Mouse (Mus musculus): ENCODE results near the gene Coro1c. TPM values are rescaled to one million over a fixed set of nuclear protein-coding genes. Genes with fewer than 3 reads are reported as not detected.

Coro1c gene
- total and polyA plus RNA-seq, 2 experiments from 2014 or later, result 167 to 178 TPM

- no peak for TF ChIP-seq CTCF (IDR thresholded peaks at IDR 0.05; ENCODE audit: low read depth)
- 89% methylated on average over 8 of the region's 8 CpGs for WGBS
- ATAC-seq (no peak), DNase-seq (no peak)
- Histone ChIP-seq H3K9ac (no peak overlapping the region), H3K27ac (ENCODE audit: low read depth, low read length) (no peak overlapping the region), H3K27me3 (ENCODE audit: insufficient read depth, low read length) (no peaks in the 10 kb centered on the region), H3K4me2 (ENCODE audit: low read depth) (no peak overlapping the region), H3K4me3 (ENCODE audit: low read depth, low read length) (no peak overlapping the region), H3K36me3 (ENCODE audit: insufficient read depth) (peaks cover 54% of the 10 kb centered on the region), H3K9me3 (ENCODE audit: low read length) (no peaks in the 10 kb centered on the region), H3K4me1 (ENCODE audit: insufficient read depth) (no peaks in the 10 kb centered on the region)
Observed at GRCm38 (mm10) chr5:113850680-113851230, 57.8 kb downstream of the Coro1c start.

DNA sequence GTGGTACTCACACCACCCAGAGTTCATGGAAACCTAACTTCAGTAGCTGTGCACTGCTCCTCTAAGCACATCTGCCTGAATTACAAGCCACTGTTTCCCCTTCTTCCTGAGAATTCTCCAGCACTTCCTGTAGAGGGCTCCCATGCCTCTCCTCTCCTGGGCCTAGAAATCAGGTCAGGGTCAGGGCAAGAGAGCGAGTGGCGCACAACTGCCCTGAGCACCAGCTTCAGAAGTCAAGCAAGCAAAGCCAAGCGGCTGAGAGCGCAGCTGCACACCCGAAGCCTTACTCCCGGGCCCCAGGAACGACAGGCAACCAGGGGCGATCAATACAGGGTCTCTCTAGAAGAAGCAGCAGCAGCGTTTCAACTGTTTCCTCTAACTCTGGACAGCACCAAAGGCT, 60.9 kb downstream of the Coro1c start:
- Histone ChIP-seq H3K4me2 (ENCODE audit: low read depth) (no peak overlapping the region), H3K4me1 (ENCODE audit: insufficient read depth) (no peaks in the 10 kb centered on the region), H3K9ac (no peak overlapping the region), H3K4me3 (ENCODE audit: low read depth, low read length) (no peak overlapping the region), H3K27me3 (ENCODE audit: insufficient read depth, low read length) (no peaks in the 10 kb centered on the region), H3K9me3 (ENCODE audit: low read length) (no peaks in the 10 kb centered on the region), H3K36me3 (ENCODE audit: insufficient read depth) (peaks cover 83% of the 10 kb centered on the region), H3K27ac (ENCODE audit: low read depth, low read length) (no peak overlapping the region)
- ATAC-seq, result no peak
- no peak for DNase-seq
- no peak for TF ChIP-seq CTCF (IDR thresholded peaks at IDR 0.05; ENCODE audit: low read depth)
- WGBS, result 89% methylated on average over 9 of the region's 9 CpGs

DNA sequence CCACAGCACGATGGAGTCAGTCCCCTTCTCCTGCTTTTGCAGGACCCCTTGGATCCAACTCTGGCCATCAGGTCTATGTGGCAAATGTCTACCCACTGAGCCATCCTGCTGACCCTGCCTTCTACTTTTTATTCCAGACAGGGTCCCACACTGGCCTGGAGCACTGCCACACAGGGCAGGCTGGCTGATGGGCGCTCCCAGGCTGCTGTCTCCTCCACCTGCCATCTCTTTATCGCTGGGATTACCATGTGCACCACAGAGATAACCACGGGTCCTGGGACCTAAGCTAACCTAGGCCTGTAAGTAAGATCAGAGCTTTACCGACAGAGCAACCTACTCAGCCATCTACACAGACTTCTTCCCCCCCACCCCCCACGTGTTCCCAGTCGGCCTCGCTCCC, 61.9 kb downstream of the Coro1c start:
- no peaks in the 10 kb centered on the region for H3K4me1 ChIP-seq (ENCODE audit: insufficient read depth)
- H3K27ac ChIP-seq (ENCODE audit: low read depth, low read length), result no peak overlapping the region
- no peak overlapping the region for H3K4me3 ChIP-seq (ENCODE audit: low read depth, low read length)
- H3K27me3 ChIP-seq (ENCODE audit: insufficient read depth, low read length), result no peaks in the 10 kb centered on the region
- 89% methylated on average over 8 of the region's 8 CpGs for WGBS
- no peak for TF ChIP-seq CTCF (IDR thresholded peaks at IDR 0.05; ENCODE audit: low read depth)
- ATAC-seq (no peak), DNase-seq (no peak)
- H3K9me3 ChIP-seq (ENCODE audit: low read length), result no peaks in the 10 kb centered on the region
- no peak overlapping the region for H3K9ac ChIP-seq
- no peak overlapping the region for H3K4me2 ChIP-seq (ENCODE audit: low read depth)
- H3K36me3 ChIP-seq (ENCODE audit: insufficient read depth), result peaks cover 88% of the 10 kb centered on the region

DNA sequence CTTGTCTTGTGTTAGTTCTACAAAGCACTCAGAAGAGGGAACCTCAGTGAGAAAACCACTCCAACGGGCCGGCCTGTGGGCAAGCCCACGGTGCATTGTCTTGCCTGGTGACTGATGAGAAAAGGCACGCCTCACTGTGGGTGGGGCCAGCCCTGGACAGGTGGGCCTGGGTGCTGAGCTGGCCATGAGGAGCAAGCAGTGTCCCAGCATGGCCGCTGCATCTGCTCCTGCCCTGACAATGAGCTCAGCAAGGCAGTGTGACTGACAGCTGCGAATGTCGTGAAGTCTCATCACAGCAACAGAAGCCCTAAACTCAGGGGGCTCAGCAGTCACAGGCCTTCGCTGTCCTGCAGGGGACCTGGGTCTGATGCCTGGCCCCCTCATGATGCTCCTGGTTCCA, 62.9 kb downstream of the Coro1c start:
- H3K4me3 ChIP-seq (ENCODE audit: low read depth, low read length), result no peak overlapping the region
- no peaks in the 10 kb centered on the region for H3K27me3 ChIP-seq (ENCODE audit: insufficient read depth, low read length)
- H3K9me3 ChIP-seq (ENCODE audit: low read length), result no peaks in the 10 kb centered on the region
- H3K27ac ChIP-seq (ENCODE audit: low read depth, low read length), result no peak overlapping the region
- H3K9ac ChIP-seq, result no peak overlapping the region
- peaks cover 82% of the 10 kb centered on the region for H3K36me3 ChIP-seq (ENCODE audit: insufficient read depth)
- no peak overlapping the region for H3K4me2 ChIP-seq (ENCODE audit: low read depth)
- 90% methylated on average over 8 of the region's 8 CpGs for WGBS
- TF ChIP-seq CTCF (IDR thresholded peaks at IDR 0.05; ENCODE audit: low read depth), result no peak
- ATAC-seq (no peak), DNase-seq (no peak)
- H3K4me1 ChIP-seq (ENCODE audit: insufficient read depth), result no peaks in the 10 kb centered on the region

GRCm38 (mm10) chr5:113844721-113845120, 63.8 kb downstream of the Coro1c start:
- no peaks in the 10 kb centered on the region for H3K27me3 ChIP-seq (ENCODE audit: insufficient read depth, low read length)
- peaks cover 73% of the 10 kb centered on the region for H3K36me3 ChIP-seq (ENCODE audit: insufficient read depth)
- H3K4me2 ChIP-seq (ENCODE audit: low read depth), result no peak overlapping the region
- H3K9me3 ChIP-seq (ENCODE audit: low read length), result no peaks in the 10 kb centered on the region
- ATAC-seq, result peak; percentile 72
- no peak overlapping the region for H3K9ac ChIP-seq
- WGBS, result 67% methylated on average over 7 of the region's 7 CpGs
- peak; percentile 69 for DNase-seq
- H3K27ac ChIP-seq (ENCODE audit: low read depth, low read length), result peak overlapping the region; percentile 15; the same call in 1 of the 2 replicates
- no peak overlapping the region for H3K4me3 ChIP-seq (ENCODE audit: low read depth, low read length)
- TF ChIP-seq CTCF (IDR thresholded peaks at IDR 0.05; ENCODE audit: low read depth), result peak; percentile 76
- no peaks in the 10 kb centered on the region for H3K4me1 ChIP-seq (ENCODE audit: insufficient read depth)

DNA sequence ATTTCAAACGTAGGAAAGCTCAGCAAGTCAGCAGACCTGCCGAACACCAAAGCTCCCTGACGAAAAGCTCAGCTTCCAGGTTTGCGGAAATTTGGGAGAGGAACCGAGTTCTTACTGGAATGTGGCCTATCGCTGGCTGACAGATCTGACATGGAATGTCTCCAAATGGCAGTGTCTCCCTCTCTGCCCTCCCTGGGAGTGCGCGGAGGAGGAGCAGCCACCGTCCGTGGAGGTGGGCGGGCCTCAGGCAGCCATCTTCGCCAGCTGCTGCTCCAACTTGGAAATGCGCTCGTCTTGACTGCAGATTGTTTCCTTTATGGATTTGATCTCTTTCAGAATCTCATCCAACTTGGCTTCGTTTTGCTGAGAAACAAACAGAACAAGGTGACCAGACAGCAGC, 64.5 kb downstream of the Coro1c start:
- Histone ChIP-seq H3K36me3 (ENCODE audit: insufficient read depth) (peaks cover 68% of the 10 kb centered on the region), H3K4me1 (ENCODE audit: insufficient read depth) (no peaks in the 10 kb centered on the region), H3K27me3 (ENCODE audit: insufficient read depth, low read length) (no peaks in the 10 kb centered on the region), H3K4me3 (ENCODE audit: low read depth, low read length) (no peak overlapping the region), H3K9me3 (ENCODE audit: low read length) (no peaks in the 10 kb centered on the region), H3K9ac (no peak overlapping the region), H3K27ac (ENCODE audit: low read depth, low read length) (no peak overlapping the region), H3K4me2 (ENCODE audit: low read depth) (no peak overlapping the region)
- ATAC-seq, result no peak
- no peak for TF ChIP-seq CTCF (IDR thresholded peaks at IDR 0.05; ENCODE audit: low read depth)
- 75% methylated on average over 15 of the region's 15 CpGs for WGBS
- DNase-seq, result no peak

GRCm38 (mm10) chr5:113842906-113843305, 65.7 kb downstream of the Coro1c start:
- TF ChIP-seq CTCF (IDR thresholded peaks at IDR 0.05; ENCODE audit: low read depth), result no peak
- Histone ChIP-seq H3K9ac (no peak overlapping the region), H3K4me2 (ENCODE audit: low read depth) (no peak overlapping the region), H3K4me3 (ENCODE audit: low read depth, low read length) (no peak overlapping the region), H3K9me3 (ENCODE audit: low read length) (no peaks in the 10 kb centered on the region), H3K36me3 (ENCODE audit: insufficient read depth) (peaks cover 62% of the 10 kb centered on the region), H3K4me1 (ENCODE audit: insufficient read depth) (no peaks in the 10 kb centered on the region), H3K27ac (ENCODE audit: low read depth, low read length) (no peak overlapping the region), H3K27me3 (ENCODE audit: insufficient read depth, low read length) (no peaks in the 10 kb centered on the region)
- no peak for ATAC-seq
- WGBS, result 90% methylated on average over 9 of the region's 9 CpGs
- DNase-seq, result no peak
